Mouse (Mus musculus) forebrain, embryonic 12.5 days (tissue): ENCODE measurements around the gene Gm10799. TPM values are rescaled to one million over a fixed set of nuclear protein-coding genes. Genes with fewer than 3 reads are reported as not detected.
A peak's percentile ranks its signal among the peaks of the same experiment; 100 is the strongest.

Experiments used
- ATAC-seq: fragments of 200-750 bp; cut with Nextera tagmentation; 2 replicates; pipeline ENCODE4 v1.8.0; 2017; ENCODE audit warnings: moderate TSS enrichment; ENCODE audit not compliant: low FRiP score
- H3K27ac ChIP-seq: fragments of 300-500 bp; sonication (generic); 2 replicates; pipeline ENCODE4 v1.5.1; 2016; ENCODE audit warnings: mild to moderate bottlenecking
- H3K27me3 ChIP-seq: fragments of 300-500 bp; sonication (generic); 2 replicates; pipeline ENCODE4 v1.6.1; 2016; ENCODE audit warnings: mild to moderate bottlenecking
- H3K36me3 ChIP-seq: fragments of 300-500 bp; sonication (generic); replicated peaks from 2 replicates; pipeline ENCODE4 v1.6.1; 2016; ENCODE audit warnings: mild to moderate bottlenecking
- H3K4me1 ChIP-seq: fragments of 300-500 bp; sonication (generic); 2 replicates; pipeline ENCODE4 v1.6.1; 2016
- H3K4me2 ChIP-seq: fragments of 300-500 bp; sonication (generic); 2 replicates; pipeline ENCODE4 v1.6.1; 2016; ENCODE audit warnings: mild to moderate bottlenecking, moderate library complexity
- H3K4me3 ChIP-seq: fragments of 300-500 bp; sonication (generic); replicated peaks from 2 replicates; pipeline ENCODE4 v1.5.1; 2016; ENCODE audit warnings: mild to moderate bottlenecking
- H3K9ac ChIP-seq: fragments of 300-500 bp; sonication (generic); 2 replicates; pipeline ENCODE4 v1.6.1; 2016; ENCODE audit warnings: mild to moderate bottlenecking
- H3K9me3 ChIP-seq: fragments of 300-500 bp; sonication (generic); 2 replicates; pipeline ENCODE4 v1.6.1; 2016
- WGBS: fragments of 180-500 bp; shearing (Covaris S2); methylation state at CpG from one replicate; pipeline ENCODE4 v1.1.7; 2016; 5-methylcytosine and 5-hydroxymethylcytosine counted together
- polyA plus RNA-seq: library from polyadenylated mRNA; unstranded; fragments of >200 nt; fragmentation: Nextera tagmentation; extraction: Ambion mirVana; gene quantifications from 2 replicates; pipeline ENCODE4 v1.2.1, GENCODE M21; 2016

The Gm10799 gene
- polyA plus RNA-seq, 1 experiment from 2014 or later, result not detected

DNA sequence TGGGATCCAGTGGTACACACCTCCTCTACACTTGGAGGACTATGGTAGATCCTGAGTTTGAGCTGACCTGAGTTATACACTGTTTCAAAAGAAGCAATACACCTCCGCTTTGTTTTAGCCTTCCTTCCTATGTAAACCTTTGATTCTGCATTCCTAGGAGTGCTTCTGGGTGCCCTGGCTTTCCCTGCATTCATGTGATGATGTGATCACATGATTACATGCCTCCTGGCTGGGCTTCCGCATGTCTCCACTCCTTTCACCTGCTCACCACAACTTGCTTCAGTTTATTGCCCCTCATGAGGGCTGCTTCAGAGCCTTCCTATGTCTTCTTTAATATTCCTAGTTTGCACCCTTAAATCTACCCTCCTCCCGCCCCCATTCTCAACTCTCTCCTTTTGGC lies 36.3 kb downstream of the Gm10799 start:
- peaks cover 16% of the 10 kb centered on the region for H3K4me1 ChIP-seq
- H3K9ac ChIP-seq, result no peak overlapping the region
- H3K27ac ChIP-seq, result no peak overlapping the region
- no peak for ATAC-seq
- H3K9me3 ChIP-seq, result no peaks in the 10 kb centered on the region
- H3K27me3 ChIP-seq, result no peaks in the 10 kb centered on the region
- peaks cover 15% of the 10 kb centered on the region for H3K36me3 ChIP-seq
- no peak overlapping the region for H3K4me3 ChIP-seq
- 88% methylated on average over 3 of the region's 3 CpGs for WGBS
- no peak overlapping the region for H3K4me2 ChIP-seq

DNA sequence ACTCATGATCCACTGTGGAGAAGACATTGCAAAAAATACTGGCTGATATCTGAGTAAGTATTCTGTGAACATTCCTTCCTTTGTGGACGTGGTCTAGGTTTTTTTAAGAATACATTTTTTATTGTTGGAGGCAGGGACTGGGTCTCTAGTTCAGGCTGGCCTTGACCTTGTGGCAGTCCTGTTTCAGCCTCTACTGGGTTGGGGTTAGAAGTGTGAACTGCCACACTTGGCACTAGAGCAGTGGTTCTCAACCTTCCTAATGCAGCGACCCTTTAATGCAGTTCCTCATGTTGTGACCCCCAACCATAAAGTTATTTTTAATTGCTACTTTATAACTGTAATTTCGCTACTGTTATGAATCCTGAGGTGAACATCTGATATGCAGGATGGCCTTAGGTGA lies 38.0 kb downstream of the Gm10799 start:
- Histone ChIP-seq H3K36me3 (peaks cover 8% of the 10 kb centered on the region; the same call in 1 of the 2 replicates), H3K27me3 (no peaks in the 10 kb centered on the region), H3K9me3 (no peaks in the 10 kb centered on the region), H3K4me3 (no peak overlapping the region), H3K4me2 (no peak overlapping the region), H3K27ac (no peak overlapping the region), H3K9ac (no peak overlapping the region), H3K4me1 (peaks cover 16% of the 10 kb centered on the region)
- 84% methylated on average over 3 of the region's 3 CpGs for WGBS
- no peak for ATAC-seq

DNA sequence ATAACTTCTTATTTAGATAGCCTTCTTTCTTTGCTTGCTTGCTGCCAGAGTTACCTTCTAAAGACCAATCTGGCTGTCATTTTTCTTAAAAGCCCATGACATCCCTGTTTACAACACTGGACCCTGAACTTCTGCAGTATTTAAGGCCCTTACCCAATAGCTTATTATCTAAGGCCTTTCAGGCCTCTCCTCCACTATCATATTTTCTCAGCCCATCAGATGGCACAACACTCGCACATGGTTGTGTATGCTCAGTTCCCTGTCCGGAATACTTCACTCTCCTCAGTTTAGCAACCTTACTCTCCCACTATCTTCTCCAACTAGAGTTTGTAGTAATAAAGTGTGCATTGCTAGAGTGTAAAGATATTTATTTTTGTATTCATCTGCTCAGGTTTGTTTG lies 39.3 kb downstream of the Gm10799 start:
- no peak overlapping the region for H3K27ac ChIP-seq
- H3K9ac ChIP-seq, result 0 out of 2 replicates have a peak overlapping the region, but pooled peaks have one; percentile 95
- ATAC-seq, result no peak
- WGBS, result 84% methylated on average over 2 of the region's 2 CpGs
- no peaks in the 10 kb centered on the region for H3K27me3 ChIP-seq
- H3K36me3 ChIP-seq, result peaks cover 5% of the 10 kb centered on the region; the same call in 1 of the 2 replicates
- peaks cover 16% of the 10 kb centered on the region for H3K4me1 ChIP-seq
- peak overlapping the region; percentile 83 for H3K4me2 ChIP-seq
- peak overlapping the region; percentile 93; the same call in 1 of the 2 replicates for H3K4me3 ChIP-seq
- H3K9me3 ChIP-seq, result no peaks in the 10 kb centered on the region

DNA sequence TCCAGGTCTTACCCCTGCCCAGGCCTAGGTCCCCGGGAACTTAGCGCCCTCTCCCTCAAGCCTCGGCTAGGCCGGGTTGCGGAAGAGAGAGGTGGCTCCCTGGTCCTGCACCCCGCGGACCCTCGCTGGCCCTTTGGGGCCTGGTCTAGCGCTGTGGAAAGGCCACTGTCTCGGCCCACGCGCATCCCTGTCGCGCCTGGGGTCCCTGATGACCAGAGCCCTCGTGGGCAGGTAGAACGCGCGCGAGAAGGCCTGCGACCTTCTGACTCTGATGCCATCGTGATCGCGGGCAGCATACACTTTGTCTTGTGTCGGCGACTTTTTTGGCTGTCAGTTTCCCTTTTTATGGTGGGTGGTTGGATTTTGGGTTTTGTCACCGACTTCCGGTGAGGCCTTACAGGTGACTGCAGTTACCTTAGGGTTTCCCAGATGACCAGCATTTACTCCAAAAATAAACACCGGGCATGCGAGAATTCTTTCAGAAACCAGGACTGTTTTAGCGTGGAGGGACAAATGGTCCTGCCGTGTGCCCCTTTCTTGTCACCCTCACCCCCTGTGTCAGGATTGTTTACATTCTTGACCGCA lies 40.1 kb downstream of the Gm10799 start, which contains the start of gene 4931422A03Rik:
Gene 4931422A03Rik (minus strand): TSS at position 223 of the 585 bp plus-strand sequence.
- H3K27me3 ChIP-seq, result no peaks in the 10 kb centered on the region
- ATAC-seq, result peak; percentile 73
- H3K4me2 ChIP-seq, result peak within 1 kb of the TSS; percentile 83
- peak within 1 kb of the TSS; percentile 59; the same call in 1 of the 2 replicates for H3K27ac ChIP-seq
- no peaks in the 10 kb centered on the region for H3K9me3 ChIP-seq
- 0 out of 2 replicates have a peak, but pooled peaks cover 5% of the 10 kb centered on the region for H3K36me3 ChIP-seq
- H3K4me3 ChIP-seq, result peak within 1 kb of the TSS; percentile 93
- peak within 1 kb of the TSS; percentile 95 for H3K9ac ChIP-seq
- peaks cover 16% of the 10 kb centered on the region for H3K4me1 ChIP-seq
- WGBS, result 2% methylated on average over 32 of the region's 32 CpGs

DNA sequence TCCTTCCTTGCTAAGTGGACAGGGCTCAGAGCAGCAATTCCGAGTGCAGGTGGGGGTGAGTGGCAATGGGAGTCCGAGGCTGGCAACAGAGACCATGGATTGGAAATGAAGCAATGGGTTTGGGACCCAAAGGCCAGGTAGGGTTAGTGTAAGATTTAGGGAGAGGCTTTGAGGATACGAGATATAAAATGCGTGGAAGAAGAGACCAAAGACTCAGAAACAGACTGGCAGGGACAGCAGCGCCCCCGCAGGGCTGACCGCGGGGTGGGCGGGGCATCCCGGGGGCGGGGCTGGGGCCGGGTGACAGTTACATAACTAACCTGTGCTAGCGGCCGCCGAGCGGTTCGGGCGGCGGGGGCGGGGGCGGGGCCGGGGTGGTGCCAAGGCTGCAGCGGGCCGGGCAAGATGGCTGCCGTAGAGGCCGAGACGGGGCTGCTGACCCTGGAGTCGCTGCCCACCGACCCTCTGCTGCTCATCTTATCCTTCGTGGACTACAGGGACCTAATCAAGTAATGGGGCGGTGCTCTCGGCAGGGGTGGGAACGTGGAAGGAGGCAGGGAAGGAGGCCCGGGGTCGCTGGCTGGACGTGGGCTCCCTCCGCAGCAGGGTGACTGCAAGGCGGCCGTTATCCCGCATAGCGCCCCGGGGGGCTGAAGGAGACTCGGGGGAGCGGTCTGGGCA lies 40.8 kb downstream of the Gm10799 start, which contains the start of gene Fbxo3:
Gene Fbxo3 (plus strand): TSS at position 264 of the 681 bp plus-strand sequence.
- Histone ChIP-seq H3K9ac (peak within 1 kb of the TSS; percentile 95), H3K36me3 (0 out of 2 replicates have a peak, but pooled peaks cover 5% of the 10 kb centered on the region), H3K27me3 (no peaks in the 10 kb centered on the region), H3K4me3 (peak within 1 kb of the TSS; percentile 93), H3K27ac (peak within 1 kb of the TSS; percentile 59; the same call in 1 of the 2 replicates), H3K4me2 (peak within 1 kb of the TSS; percentile 83), H3K4me1 (peaks cover 16% of the 10 kb centered on the region), H3K9me3 (no peaks in the 10 kb centered on the region)
- WGBS, result under 1% methylated on average over 44 of the region's 44 CpGs
- peak; percentile 96 for ATAC-seq

DNA sequence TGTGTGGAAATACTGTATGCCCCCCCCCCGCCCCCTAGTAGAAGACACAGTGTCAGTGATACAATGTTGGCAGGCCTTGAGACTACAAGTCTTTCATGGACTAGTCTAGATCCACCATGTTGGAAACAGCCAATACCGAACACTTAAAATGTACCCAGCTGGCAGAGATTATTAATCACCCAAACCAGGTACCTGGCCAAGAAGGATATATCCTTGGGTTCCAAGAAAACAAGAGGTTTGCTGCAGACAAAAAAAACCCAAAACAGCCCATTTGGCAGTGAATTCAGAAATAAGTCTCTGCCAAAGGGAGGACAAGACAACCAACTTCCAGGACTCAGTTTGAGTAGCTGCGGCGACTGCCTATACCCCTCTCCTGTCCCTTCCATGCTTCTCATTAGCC lies 43.7 kb downstream of the Gm10799 start:
- H3K36me3 ChIP-seq, result no peaks in the 10 kb centered on the region
- H3K27me3 ChIP-seq, result no peaks in the 10 kb centered on the region
- no peak overlapping the region for H3K27ac ChIP-seq
- no peak overlapping the region for H3K4me2 ChIP-seq
- 93% methylated on average over 4 of the region's 4 CpGs for WGBS
- H3K9ac ChIP-seq, result no peak overlapping the region
- peaks cover 13% of the 10 kb centered on the region for H3K4me1 ChIP-seq
- no peak overlapping the region for H3K4me3 ChIP-seq
- no peaks in the 10 kb centered on the region for H3K9me3 ChIP-seq
- ATAC-seq, result no peak

DNA sequence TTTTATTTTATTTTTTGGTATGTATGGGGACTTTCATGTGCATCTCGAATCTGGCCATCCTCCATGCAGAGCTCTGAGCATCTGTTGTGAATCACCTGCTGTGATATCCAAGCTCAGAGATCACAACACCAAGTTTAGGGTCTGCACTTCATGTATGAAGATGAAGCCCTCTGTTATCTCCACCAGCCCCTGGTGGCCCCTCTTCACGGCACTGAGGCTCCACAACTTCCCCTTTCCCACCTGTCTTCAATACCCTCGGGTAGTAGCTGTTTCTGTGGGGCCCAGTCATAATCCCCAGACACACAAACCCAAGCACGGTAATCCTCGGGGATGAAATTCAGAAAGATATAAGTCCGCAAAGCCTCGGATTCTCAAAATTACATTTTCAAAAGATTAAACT lies 45.3 kb downstream of the Gm10799 start:
- no peaks in the 10 kb centered on the region for H3K27me3 ChIP-seq
- no peak for ATAC-seq
- H3K9ac ChIP-seq, result no peak overlapping the region
- H3K36me3 ChIP-seq, result no peaks in the 10 kb centered on the region
- WGBS, result 84% methylated on average over 7 of the region's 7 CpGs
- H3K27ac ChIP-seq, result no peak overlapping the region
- no peaks in the 10 kb centered on the region for H3K4me1 ChIP-seq
- no peaks in the 10 kb centered on the region for H3K9me3 ChIP-seq
- no peak overlapping the region for H3K4me3 ChIP-seq
- no peak overlapping the region for H3K4me2 ChIP-seq

Other genes starting within 250 kb of the Gm10799 start
- 29.1 and 39.5 TPM in 2 replicates for gene Lmo2, start 110.6 kb downstream of the Gm10799 start, polyA plus RNA-seq
- gene Fbxo3, start 40.8 kb downstream of the Gm10799 start, polyA plus RNA-seq, result 56.3 and 62.9 TPM in 2 replicates
- 2.4 and 2.7 TPM in 2 replicates for gene 4931422A03Rik, start 40.2 kb downstream of the Gm10799 start, polyA plus RNA-seq
- not detected in 2 replicates for gene Gm10912, start 2.7 kb downstream of the Gm10799 start, polyA plus RNA-seq
- gene Cd59b, start 1.3 kb upstream of the Gm10799 start, polyA plus RNA-seq, result 1.8 and 2.6 TPM in 2 replicates
- gene Cd59a, start 27.3 kb upstream of the Gm10799 start, polyA plus RNA-seq, result 14.3 and 16.6 TPM in 2 replicates
- not detected in 2 replicates for gene A930018P22Rik, start 54.2 kb upstream of the Gm10799 start, polyA plus RNA-seq